Mouse (Mus musculus) embryo, embryonic 11 days (tissue): ENCODE measurements around the gene Mnd1.
A peak's percentile ranks its signal among the peaks of the same experiment; 100 is the strongest.

Experiments
- DNase-seq: peaks from one replicate; pipeline ENCODE4 v3.0.0-alpha.2; 2015

The Mnd1 gene

DNA sequence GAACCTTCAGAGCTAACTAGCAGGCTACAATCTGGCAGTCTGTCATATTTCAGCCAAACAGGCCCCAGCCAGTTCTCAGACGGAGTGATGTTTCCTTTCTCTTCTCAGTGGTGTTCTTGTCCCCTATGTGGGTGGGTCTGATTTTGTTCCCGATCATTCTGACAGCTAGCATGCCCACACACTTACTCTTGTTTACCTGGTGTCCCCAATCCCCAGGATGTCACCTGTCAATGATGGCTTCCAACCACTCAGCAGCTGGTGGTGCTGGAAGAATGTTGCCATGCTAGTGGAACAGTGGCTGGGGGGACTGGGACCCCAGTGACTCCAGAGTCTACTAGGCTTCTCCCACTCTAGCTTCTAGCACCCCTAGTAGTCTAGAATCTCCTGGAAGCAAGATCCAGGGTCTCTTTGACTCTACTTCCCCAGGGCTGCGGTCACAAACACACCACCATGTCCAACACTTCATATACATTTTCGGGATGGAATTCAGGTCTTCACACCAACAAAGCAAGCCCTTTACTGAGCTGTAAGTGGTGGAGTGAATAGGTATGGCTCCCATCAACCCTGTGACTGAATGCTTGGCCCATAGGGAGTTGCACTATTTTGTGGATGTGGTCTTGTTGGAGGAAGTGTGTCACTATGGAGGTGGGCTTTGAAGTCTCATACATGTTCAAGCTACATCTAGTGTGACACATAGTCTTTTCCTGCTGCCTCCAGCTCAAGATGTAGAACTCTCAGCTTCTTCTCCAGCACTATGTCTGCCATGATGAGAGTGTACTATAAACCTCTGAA is 2.2 kb upstream of the Mnd1 start:
- DNase-seq, result no peak

- peak; percentile 31 for DNase-seq
Measured at GRCm38 (mm10) chr3:84157011-84157410, 1.4 kb upstream of the Mnd1 start.

DNA sequence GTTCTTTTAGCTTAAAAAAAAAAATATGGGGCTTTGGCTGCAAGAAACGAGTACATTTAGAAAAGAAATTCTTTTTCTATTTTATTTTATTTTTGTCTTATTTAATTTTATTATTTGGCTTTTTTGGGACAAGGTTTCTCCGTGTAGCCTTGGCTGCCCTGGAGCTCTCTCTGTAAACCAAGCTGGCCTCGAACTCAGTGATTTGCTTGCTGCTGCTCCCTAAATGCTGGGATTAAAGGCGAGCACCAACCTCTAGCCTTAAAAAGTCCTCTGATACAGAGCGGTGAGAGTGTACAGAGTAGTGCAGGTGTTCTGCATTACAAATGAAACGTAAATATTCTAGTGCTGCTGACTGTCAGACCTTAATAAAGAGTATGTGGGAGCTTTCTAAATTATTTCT is 519 bp upstream of the Mnd1 start:
- no peak for DNase-seq

DNA sequence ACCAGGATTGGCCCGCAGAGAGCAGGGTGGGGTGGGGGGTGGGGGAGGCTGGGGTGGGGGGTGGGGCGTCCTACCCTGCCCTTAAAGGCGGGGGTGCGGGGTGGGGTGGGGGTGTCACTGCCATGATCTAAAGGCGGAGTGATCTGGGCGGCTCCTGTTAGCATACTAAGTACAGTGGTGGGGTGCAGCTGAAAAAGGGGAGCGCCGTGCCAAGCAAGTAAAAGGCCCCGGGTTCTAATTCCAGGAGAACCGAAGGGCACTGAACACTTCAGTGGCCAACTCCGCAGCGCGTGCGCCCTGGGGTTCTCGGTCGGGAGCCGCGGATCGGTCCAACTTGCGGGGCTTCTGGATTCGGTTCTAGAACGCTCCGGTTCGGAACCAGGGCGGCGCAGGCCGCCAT is 440 bp downstream of the Mnd1 start:
- peak; percentile 66 for DNase-seq

- no peak for DNase-seq
Measured at GRCm38 (mm10) chr3:84154721-84155141, 855 bp downstream of the Mnd1 start.

DNA sequence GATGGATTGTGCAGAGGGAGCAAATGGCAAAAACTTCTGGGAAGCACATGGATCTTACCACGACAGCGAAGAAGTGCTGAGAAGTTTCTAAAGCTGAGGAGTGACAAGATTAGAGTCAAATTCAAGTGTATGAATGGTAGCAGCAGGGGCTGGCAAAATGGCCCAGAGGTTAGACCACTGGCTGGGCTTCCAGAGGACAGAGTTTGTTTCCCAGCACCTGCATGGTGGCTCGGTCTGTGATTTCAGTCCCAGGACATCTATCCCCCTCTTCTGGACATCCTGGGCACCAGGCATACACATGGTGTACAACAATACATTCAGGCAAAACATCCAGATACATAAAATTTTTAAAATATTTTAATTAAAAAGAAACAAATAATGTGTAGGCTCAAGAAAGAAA is 5.8 kb downstream of the Mnd1 start:
- no peak for DNase-seq

DNA sequence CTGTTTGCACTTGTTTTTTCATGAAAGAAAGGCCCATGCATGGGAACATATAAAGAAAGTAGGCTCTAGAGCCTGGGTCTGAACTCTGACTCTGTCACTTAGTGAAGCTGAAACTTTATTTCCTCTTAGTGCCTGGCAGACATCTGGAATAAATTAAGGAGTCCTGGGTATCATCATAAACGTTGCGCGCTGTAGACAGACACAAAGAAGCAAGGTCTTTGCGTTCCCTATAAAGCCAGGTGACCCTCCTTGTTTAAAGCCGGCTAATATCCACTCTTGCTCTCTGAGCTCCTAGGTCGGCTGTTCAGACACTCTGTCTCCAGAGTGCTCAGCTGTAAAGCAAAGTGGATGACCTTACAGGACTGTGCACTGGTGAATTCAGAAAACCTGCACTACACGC is 14.6 kb downstream of the Mnd1 start:
- peak; percentile 73 for DNase-seq

DNA sequence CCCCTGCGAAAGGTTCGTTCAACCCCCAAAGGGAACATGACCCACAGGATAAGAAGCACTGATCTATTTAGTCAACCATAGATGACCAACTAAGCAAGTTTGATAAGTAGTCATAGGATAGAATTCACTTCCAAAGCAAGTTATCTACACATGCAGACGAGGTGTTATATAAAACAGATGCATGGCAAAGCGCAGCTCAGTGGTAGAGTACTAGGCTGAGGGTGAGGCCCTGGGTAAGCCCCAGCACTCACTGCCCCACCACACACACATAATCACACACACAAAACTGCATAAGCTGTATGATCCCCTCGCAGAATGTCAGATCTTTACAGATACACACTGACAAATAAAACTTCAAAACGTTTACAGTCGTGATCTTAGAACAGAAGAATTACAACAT is 19.1 kb downstream of the Mnd1 start:
- DNase-seq, result no peak

DNA sequence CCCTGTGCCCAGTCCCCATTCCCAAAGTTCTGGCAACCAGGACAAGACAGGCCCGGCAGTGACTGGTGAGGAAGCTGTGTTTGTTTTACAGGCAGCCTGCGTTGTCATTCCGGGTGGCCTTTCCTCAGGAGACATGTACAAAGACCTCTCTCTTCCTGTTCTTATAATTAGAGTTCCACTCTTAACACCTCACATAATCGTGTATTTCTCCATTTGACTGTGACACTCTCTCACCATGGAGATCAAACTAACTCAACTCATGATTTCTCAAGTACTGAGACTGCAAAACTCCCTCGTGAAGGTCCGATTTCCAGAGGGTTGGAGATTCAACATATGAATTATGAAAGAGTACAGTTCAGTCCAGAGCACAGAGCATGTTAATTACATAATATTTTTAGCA is 19.7 kb downstream of the Mnd1 start:
- DNase-seq, result no peak

DNA sequence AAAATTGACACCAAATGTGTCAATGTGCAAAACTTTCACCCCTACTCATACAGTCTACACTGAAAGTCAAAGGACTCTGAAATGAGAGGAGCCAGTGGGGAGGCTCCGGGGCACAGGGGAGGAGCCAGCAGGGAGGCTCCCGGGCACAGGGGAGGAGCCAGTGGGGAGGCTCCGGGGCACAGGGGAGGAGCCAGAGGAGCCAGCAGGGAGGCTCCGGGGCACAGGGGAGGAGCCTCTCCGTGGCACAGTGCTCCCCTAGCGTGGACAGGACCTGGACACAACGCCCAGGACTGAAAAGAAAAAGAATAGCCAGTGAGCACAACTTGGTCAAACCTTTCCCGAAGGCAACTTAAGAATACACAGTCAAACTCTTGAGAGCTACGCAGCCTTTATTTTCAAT is 20.2 kb downstream of the Mnd1 start:
- DNase-seq, result peak; percentile 54

DNA sequence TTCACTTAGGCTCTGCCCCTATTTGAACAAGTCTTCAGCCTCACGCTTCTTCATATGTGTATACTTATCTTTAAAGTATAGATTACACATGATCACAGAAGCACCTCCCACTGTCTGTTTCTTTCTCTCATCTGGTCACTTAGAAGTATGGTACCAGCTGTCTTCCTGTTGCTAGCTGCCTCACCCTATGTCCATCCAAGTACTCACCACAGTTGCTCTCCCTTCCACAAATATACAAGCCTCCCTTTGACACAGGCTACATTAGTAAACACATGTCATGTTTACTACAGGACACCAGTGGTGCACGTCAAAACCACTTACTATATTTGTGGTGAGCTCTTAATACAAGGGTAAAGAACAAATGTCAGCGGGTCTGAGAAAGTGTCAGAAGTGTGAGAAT is 24.2 kb downstream of the Mnd1 start:
- DNase-seq, result no peak

GRCm38 (mm10) chr3:84130776-84131175 is 24.8 kb downstream of the Mnd1 start:
- no peak for DNase-seq

DNA sequence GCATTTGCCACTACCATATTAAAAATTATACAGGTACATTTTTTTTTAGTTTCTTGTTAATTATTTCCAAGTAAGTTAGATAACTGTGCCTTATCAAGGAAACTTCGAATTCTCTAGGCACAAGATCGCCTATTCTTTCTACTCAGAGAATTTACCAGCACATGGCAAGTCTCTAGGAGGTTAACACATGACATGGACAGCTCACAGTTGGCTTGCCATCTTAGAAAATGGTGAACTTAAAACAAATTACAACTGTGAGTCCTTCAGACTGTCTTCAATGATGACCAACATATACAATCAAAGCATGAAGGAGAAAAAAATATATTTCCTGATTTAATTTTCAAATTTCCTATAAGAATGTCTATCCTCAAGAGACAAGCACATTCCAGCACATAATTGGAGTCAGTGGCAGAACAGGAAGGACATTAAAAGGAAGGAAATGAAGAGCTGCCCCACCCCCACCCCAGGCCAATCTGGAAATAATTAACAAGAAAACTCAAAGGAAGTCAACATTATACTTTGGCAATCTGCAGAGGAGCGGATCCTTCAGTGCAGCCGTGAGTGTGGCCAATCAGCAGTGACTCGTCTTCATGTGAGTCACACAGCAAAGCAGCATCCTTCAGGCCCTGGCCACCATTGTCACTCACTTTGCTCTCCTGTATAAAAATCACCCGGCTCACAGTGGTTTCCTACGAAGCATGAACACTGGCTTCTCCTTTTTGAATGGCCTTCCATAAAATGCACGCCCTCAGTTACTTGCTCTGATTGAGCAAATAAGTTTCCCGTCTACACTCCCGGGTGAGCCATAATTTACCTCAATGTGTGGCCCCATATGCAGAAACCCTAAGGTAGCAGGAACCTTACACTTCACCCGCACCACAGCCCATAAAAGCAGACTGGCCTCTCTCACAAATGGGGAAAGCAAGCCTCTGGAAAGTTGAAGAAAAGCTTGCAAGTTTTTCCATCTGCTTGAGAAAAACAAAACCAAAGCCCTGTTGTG is 26.4 kb downstream of the Mnd1 start:
- peak; percentile 43 for DNase-seq

GRCm38 (mm10) chr3:84127431-84127830 is 28.2 kb downstream of the Mnd1 start:
- DNase-seq, result no peak

GRCm38 (mm10) chr3:84126721-84127120 is 28.9 kb downstream of the Mnd1 start:
- no peak for DNase-seq

- no peak for DNase-seq
Measured at GRCm38 (mm10) chr3:84125704-84126289, 29.8 kb downstream of the Mnd1 start.

GRCm38 (mm10) chr3:84123461-84123860 is 32.1 kb downstream of the Mnd1 start:
- peak; percentile 33 for DNase-seq

- no peak for DNase-seq
Measured at GRCm38 (mm10) chr3:84118718-84119117, 36.9 kb downstream of the Mnd1 start.

- DNase-seq, result no peak
Measured at GRCm38 (mm10) chr3:84118178-84118577, 37.4 kb downstream of the Mnd1 start.

GRCm38 (mm10) chr3:84108614-84109013 is 47.0 kb downstream of the Mnd1 start:
- DNase-seq, result no peak

- no peak for DNase-seq
Measured at GRCm38 (mm10) chr3:84106106-84106505, 49.5 kb downstream of the Mnd1 start.

GRCm38 (mm10) chr3:84103536-84103935 is 52.0 kb downstream of the Mnd1 start:
- no peak for DNase-seq

GRCm38 (mm10) chr3:84092875-84093274 is 62.7 kb downstream of the Mnd1 start:
- no peak for DNase-seq
